In genomic region chr16:4789311-4789768, GRCm38 (mm10) we compare ENCODE assay signal across 8 mouse cellular contexts. TPM values are rescaled to one million over a fixed set of nuclear protein-coding genes. Genes with fewer than 3 reads are reported as not detected.
DNase-seq lines count a peak whose midpoint lies in the region; ATAC-seq and TF ChIP-seq lines count a peak whose summit lies in the region.

No protein-coding gene starts in this region.

- peaks cover 16% of the 10 kb centered on the region for H3K4me1 ChIP-seq in embryonic fibroblast, embryonic 13.5 days (ENCODE audit: control insufficient read depth, insufficient read depth, low read length)
- H3K4me1 ChIP-seq in midbrain, embryonic 15.5 days = peaks cover 46% of the 10 kb centered on the region

- ATAC-seq in inflammation-experienced regulatory T-cells, adult 6 months = peak; percentile 3
- peak; percentile 73 for ATAC-seq in midbrain, embryonic 15.5 days (replicated peaks)

- no peak for TF ChIP-seq POLR2A in embryonic fibroblast, embryonic 13.5 days (IDR thresholded peaks at IDR 0.05; ENCODE audit: low read depth, low read length)

- peak overlapping the region; percentile 74 for H3K4me3 ChIP-seq in embryonic fibroblast, embryonic 13.5 days (ENCODE audit: insufficient read depth, low read length)
- peak overlapping the region; percentile 68 for H3K4me3 ChIP-seq in midbrain, embryonic 15.5 days

- H3K27ac ChIP-seq in embryonic fibroblast, embryonic 13.5 days (ENCODE audit: insufficient read depth, low read length) = peak overlapping the region; percentile 81
- H3K27ac ChIP-seq in midbrain, embryonic 15.5 days = peak overlapping the region; percentile 98

- WGBS in midbrain, embryonic 15.5 days = under 1% methylated on average over 29 of the region's 29 CpGs

- peak overlapping the region; percentile 67 for H3K4me2 ChIP-seq in midbrain, embryonic 15.5 days

- H3K27me3 ChIP-seq in midbrain, embryonic 15.5 days (replicated peaks) = no peaks in the 10 kb centered on the region

- TF ChIP-seq CTCF in embryonic fibroblast, embryonic 13.5 days (IDR thresholded peaks at IDR 0.05; ENCODE audit: borderline replicate concordance, insufficient read depth, low read length) = no peak

- DNase-seq in adrenal gland, postnatal 36 days = peak; percentile 58 to 64
- DNase-seq in adrenal gland, postnatal 14 days = no peak
- DNase-seq in ovary, adult 18-20 months (ENCODE audit: low spot score) = peak; percentile 43
- DNase-seq in ovary, postnatal 14 days (ENCODE audit: low spot score) = no peak
- no peak for DNase-seq in layer of hippocampus, postnatal 25 days (ENCODE audit: extremely low spot score in 1 of 2, low spot score in 1 of 2)

- peak overlapping the region; percentile 82 for H3K9ac ChIP-seq in midbrain, embryonic 15.5 days

- H3K36me3 ChIP-seq in midbrain, embryonic 15.5 days (replicated peaks) = no peaks in the 10 kb centered on the region; the same call in 1 of the 2 replicates

- no peaks in the 10 kb centered on the region for H3K9me3 ChIP-seq in midbrain, embryonic 15.5 days

RNA-seq across cellular contexts. Expression of gene Cdip1, which starts 0.8 kb away (rescaled TPM):
- total RNA-seq in adrenal gland, postnatal 36 days (2021) = 100 to 1,000 TPM in 1 of 2 experiments, 10 to 100 TPM in 1; 99.9 to 114 TPM
- 129 and 135 TPM in 2 replicates for total RNA-seq in adrenal gland, postnatal 14 days (2021)
- 30.3 and 34.1 TPM in 2 replicates for polyA plus RNA-seq in embryonic fibroblast, embryonic 13.5 days (2011; ENCODE audit: insufficient read length, low read depth, missing spikeins)
- 10 to 100 TPM; 15.0 to 43.1 (median 36.6) TPM for polyA plus RNA-seq in inflammation-experienced regulatory T-cells, adult 6 months (2017; shearing (Covaris generic))
- 130 and 132 TPM in 2 replicates for polyA plus RNA-seq in midbrain, embryonic 15.5 days (2015; fragmentation: Nextera tagmentation; extraction: Ambion mirVana)
- total RNA-seq in layer of hippocampus, postnatal 25 days (2021) = 100 to 1,000 TPM; 237 to 239 TPM

RNA-seq across cellular contexts. Expression of gene 4930562C15Rik, which starts 45.9 kb away (rescaled TPM):
- total RNA-seq in adrenal gland, postnatal 36 days (2021) = not detected
- not detected in 2 replicates for total RNA-seq in adrenal gland, postnatal 14 days (2021)
- polyA plus RNA-seq in embryonic fibroblast, embryonic 13.5 days (2011; ENCODE audit: insufficient read length, low read depth, missing spikeins) = not detected in 2 replicates
- 1 to 10 TPM in 2 of 3 experiments, under 1 TPM in 1; 0.79 to 2.9 (median 1.3) TPM for polyA plus RNA-seq in inflammation-experienced regulatory T-cells, adult 6 months (2017; shearing (Covaris generic))
- 0.19 and 0.52 TPM in 2 replicates for polyA plus RNA-seq in midbrain, embryonic 15.5 days (2015; fragmentation: Nextera tagmentation; extraction: Ambion mirVana)
- not detected for total RNA-seq in layer of hippocampus, postnatal 25 days (2021)

Comparison
In these comparisons a context has a peak if more than half of its experiments do, and no peak if none do; other contexts are left out.
1. DNase-seq: peak in adrenal gland, postnatal 36 days (2 of 2) and ovary, adult 18-20 months (single experiment); none in adrenal gland, postnatal 14 days (single experiment), ovary, postnatal 14 days (single experiment) and layer of hippocampus, postnatal 25 days (0 of 2).